Mouse (Mus musculus) natural killer cell, adult 2 months (primary cell): ENCODE data around the gene Prkag2.
A peak's percentile ranks its signal among the peaks of the same experiment; 100 is the strongest.
"Not testable (repeated sequence)": the region's sequence is repeated elsewhere in the genome, so short reads cannot be mapped to it uniquely, and the experiment has no call there.

Experiments used
- DNase-seq, 2 experiments: peaks; one replicate each; pipeline ENCODE4 v3.0.0; 2022; ENCODE audit warnings: low spot score in 2 of 2

Gene Prkag2

GRCm38 (mm10) chr5:24871276-24871675 lies 229.2 kb downstream of the Prkag2 start:
- DNase-seq = no peak

GRCm38 (mm10) chr5:24869796-24870289 lies 230.6 kb downstream of the Prkag2 start:
- DNase-seq = no peak

GRCm38 (mm10) chr5:24863804-24864203 lies 236.6 kb downstream of the Prkag2 start:
- no peak for DNase-seq

GRCm38 (mm10) chr5:24861449-24861930 lies 239.0 kb downstream of the Prkag2 start:
- DNase-seq = no peak

GRCm38 (mm10) chr5:24860635-24861448 lies 239.6 kb downstream of the Prkag2 start:
- no peak for DNase-seq

GRCm38 (mm10) chr5:24859771-24860540 lies 240.5 kb downstream of the Prkag2 start:
- DNase-seq = no peak

- DNase-seq = no peak
These were observed 245.4 kb downstream of the Prkag2 start for GRCm38 (mm10) chr5:24854827-24855600.

GRCm38 (mm10) chr5:24854256-24854655 lies 246.2 kb downstream of the Prkag2 start:
- no peak for DNase-seq

GRCm38 (mm10) chr5:24848261-24848660 lies 252.2 kb downstream of the Prkag2 start:
- DNase-seq = not testable (repeated sequence)

- DNase-seq = no peak
These were observed 256.6 kb downstream of the Prkag2 start for GRCm38 (mm10) chr5:24843841-24844240.

- no peak for DNase-seq
These were observed 257.4 kb downstream of the Prkag2 start for GRCm38 (mm10) chr5:24843103-24843475.

- peak; percentile 99 for DNase-seq
These were observed 258.0 kb downstream of the Prkag2 start, which contains the start of gene Rheb for GRCm38 (mm10) chr5:24842274-24843102. Gene Rheb, minus strand, starts transcription at chr5:24842624.

- DNase-seq = no peak
These were observed 258.7 kb downstream of the Prkag2 start for GRCm38 (mm10) chr5:24841662-24842273.

GRCm38 (mm10) chr5:24840975-24841431 lies 259.4 kb downstream of the Prkag2 start:
- peak; percentile 4 to 26 for DNase-seq

- no peak for DNase-seq
These were observed 266.0 kb downstream of the Prkag2 start for GRCm38 (mm10) chr5:24834491-24834890.

GRCm38 (mm10) chr5:24831912-24832311 lies 268.5 kb downstream of the Prkag2 start:
- DNase-seq = no peak

GRCm38 (mm10) chr5:24828446-24828845 lies 272.0 kb downstream of the Prkag2 start:
- no peak for DNase-seq

GRCm38 (mm10) chr5:24827173-24827572 lies 273.3 kb downstream of the Prkag2 start:
- DNase-seq = no peak

GRCm38 (mm10) chr5:24826056-24826770 lies 274.2 kb downstream of the Prkag2 start:
- DNase-seq = no peak
